Mouse (Mus musculus): ENCODE results near the gene Chtop.

- TF ChIP-seq CTCF (IDR thresholded peaks at IDR 0.05; ENCODE audit: low read depth, low read length) (no peak), GATA1 (IDR thresholded peaks at IDR 0.05; ENCODE audit: borderline replicate concordance, low read length) (no peak), TAL1 (conservative IDR thresholded peaks at IDR 0.05; ENCODE audit: low read depth, low read length) (no peak), POLR2AphosphoS5 (IDR thresholded peaks at IDR 0.05; ENCODE audit: insufficient replicate concordance, low read depth, low read length) (no peak), GATA2 (IDR thresholded peaks at IDR 0.05; ENCODE audit: borderline replicate concordance, low read depth, low read length) (no peak)
Observed at GRCm38 (mm10) chr3:90537905-90538296, 28.6 kb upstream of the Chtop start.

Data from G1E (cell line).